Mouse (Mus musculus): ENCODE data around the gene Plaur. TPM values are rescaled to one million over a fixed set of nuclear protein-coding genes. Genes with fewer than 3 reads are reported as not detected.

Gene Plaur
- polyA plus RNA-seq, 1 experiment = 38.0 TPM

DNA sequence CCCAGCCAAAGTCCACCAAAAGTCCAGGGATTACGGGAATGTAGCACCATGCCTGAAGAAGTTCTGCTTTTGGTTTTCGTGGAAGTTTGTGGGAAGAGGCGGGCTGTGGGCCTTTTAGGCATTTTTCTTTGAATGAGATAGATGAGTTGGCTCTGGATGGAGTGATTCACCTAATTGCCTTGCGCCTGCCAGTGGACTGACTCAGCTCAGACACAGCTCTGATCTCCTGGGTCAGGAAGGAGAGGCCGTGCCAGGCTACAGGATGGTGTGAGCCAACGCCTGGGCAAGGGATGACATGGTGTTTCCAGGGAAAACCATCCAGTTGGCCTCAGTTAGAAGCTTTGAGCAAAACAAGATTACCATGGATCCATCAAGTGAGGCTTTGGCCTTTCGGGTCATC is 8.1 kb downstream of the Plaur start:
- H3K36me3 ChIP-seq (ENCODE audit: control insufficient read depth, insufficient read depth, low read length, poor library complexity, severe bottlenecking) = peaks cover 20% of the 10 kb centered on the region
- H3K9me3 ChIP-seq (replicated peaks; ENCODE audit: control insufficient read depth, insufficient read depth, low read length, poor library complexity, severe bottlenecking) = no peaks in the 10 kb centered on the region
- H3K27me3 ChIP-seq (ENCODE audit: control insufficient read depth, insufficient read depth, low read length, poor library complexity, severe bottlenecking) = no peaks in the 10 kb centered on the region
- no peak overlapping the region for H3K9ac ChIP-seq (ENCODE audit: low read depth, poor library complexity, severe bottlenecking)
- no peak overlapping the region for H3K27ac ChIP-seq (ENCODE audit: insufficient read depth, low read length)
- no peak for TF ChIP-seq POLR2A (IDR thresholded peaks at IDR 0.05; ENCODE audit: insufficient read depth, low read length)
- TF ChIP-seq EP300 (IDR thresholded peaks at IDR 0.05; ENCODE audit: insufficient read depth, low read depth, low read length) = no peak
- TF ChIP-seq CTCF (IDR thresholded peaks at IDR 0.05; ENCODE audit: low read depth, low read length) = no peak
- no peak overlapping the region for H3K4me3 ChIP-seq (ENCODE audit: low read depth, low read length)
- H3K4me1 ChIP-seq (ENCODE audit: control insufficient read depth, insufficient read depth, low read length) = peaks cover 2% of the 10 kb centered on the region

DNA sequence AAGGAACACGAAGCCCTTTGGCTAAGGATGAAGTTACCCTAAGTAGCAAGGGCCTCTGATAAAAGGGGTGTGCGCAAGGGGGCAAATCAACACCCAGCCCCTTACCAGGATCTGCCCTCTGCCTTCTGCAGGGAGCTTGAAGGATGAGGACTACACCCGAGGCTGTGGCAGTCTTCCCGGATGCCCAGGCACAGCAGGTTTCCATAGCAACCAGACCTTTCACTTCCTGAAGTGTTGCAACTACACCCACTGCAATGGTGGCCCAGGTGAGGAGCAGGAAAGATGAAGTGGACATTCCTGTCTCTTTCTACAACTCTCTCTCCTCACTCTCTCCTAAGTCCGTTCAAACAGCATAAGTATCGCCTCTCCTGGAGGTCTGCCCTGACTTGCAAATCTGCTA is 10.2 kb downstream of the Plaur start:
- no peak for TF ChIP-seq EP300 (IDR thresholded peaks at IDR 0.05; ENCODE audit: insufficient read depth, low read depth, low read length)
- no peak for TF ChIP-seq CTCF (IDR thresholded peaks at IDR 0.05; ENCODE audit: low read depth, low read length)
- TF ChIP-seq POLR2A (IDR thresholded peaks at IDR 0.05; ENCODE audit: insufficient read depth, low read length) = no peak
- no peaks in the 10 kb centered on the region for H3K9me3 ChIP-seq (replicated peaks; ENCODE audit: control insufficient read depth, insufficient read depth, low read length, poor library complexity, severe bottlenecking)
- no peak overlapping the region for H3K9ac ChIP-seq (ENCODE audit: low read depth, poor library complexity, severe bottlenecking)
- no peaks in the 10 kb centered on the region for H3K27me3 ChIP-seq (ENCODE audit: control insufficient read depth, insufficient read depth, low read length, poor library complexity, severe bottlenecking)
- no peaks in the 10 kb centered on the region for H3K4me1 ChIP-seq (ENCODE audit: control insufficient read depth, insufficient read depth, low read length)
- no peak overlapping the region for H3K27ac ChIP-seq (ENCODE audit: insufficient read depth, low read length)
- H3K4me3 ChIP-seq (ENCODE audit: low read depth, low read length) = no peak overlapping the region
- H3K36me3 ChIP-seq (ENCODE audit: control insufficient read depth, insufficient read depth, low read length, poor library complexity, severe bottlenecking) = peaks cover 12% of the 10 kb centered on the region

DNA sequence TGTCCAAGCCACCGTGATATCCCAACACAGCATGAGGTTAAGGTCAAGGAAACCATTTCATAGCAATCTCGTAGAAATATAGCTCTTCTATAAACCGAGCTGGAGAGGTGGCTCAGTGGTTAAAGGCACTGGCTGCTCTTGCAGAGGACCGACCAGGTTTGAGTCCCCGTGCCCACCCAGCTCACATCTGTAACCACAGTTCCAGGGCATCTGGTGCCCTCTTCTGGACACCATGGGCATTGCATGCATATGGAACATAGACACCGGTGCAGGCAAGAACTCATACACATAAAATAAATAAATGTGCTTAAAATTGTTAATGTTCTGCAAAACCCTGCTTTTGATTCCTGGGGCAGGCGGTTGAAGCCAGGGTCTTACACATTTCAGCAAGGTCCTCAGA is 10.7 kb downstream of the Plaur start:
- Histone ChIP-seq H3K4me1 (ENCODE audit: control insufficient read depth, insufficient read depth, low read length) (no peaks in the 10 kb centered on the region), H3K36me3 (ENCODE audit: control insufficient read depth, insufficient read depth, low read length, poor library complexity, severe bottlenecking) (peaks cover 10% of the 10 kb centered on the region), H3K9me3 (replicated peaks; ENCODE audit: control insufficient read depth, insufficient read depth, low read length, poor library complexity, severe bottlenecking) (no peaks in the 10 kb centered on the region), H3K27me3 (ENCODE audit: control insufficient read depth, insufficient read depth, low read length, poor library complexity, severe bottlenecking) (no peaks in the 10 kb centered on the region), H3K4me3 (ENCODE audit: low read depth, low read length) (no peak overlapping the region), H3K27ac (ENCODE audit: insufficient read depth, low read length) (no peak overlapping the region), H3K9ac (ENCODE audit: low read depth, poor library complexity, severe bottlenecking) (no peak overlapping the region)
- TF ChIP-seq CTCF (IDR thresholded peaks at IDR 0.05; ENCODE audit: low read depth, low read length) (peak; percentile 84), POLR2A (IDR thresholded peaks at IDR 0.05; ENCODE audit: insufficient read depth, low read length) (no peak)

DNA sequence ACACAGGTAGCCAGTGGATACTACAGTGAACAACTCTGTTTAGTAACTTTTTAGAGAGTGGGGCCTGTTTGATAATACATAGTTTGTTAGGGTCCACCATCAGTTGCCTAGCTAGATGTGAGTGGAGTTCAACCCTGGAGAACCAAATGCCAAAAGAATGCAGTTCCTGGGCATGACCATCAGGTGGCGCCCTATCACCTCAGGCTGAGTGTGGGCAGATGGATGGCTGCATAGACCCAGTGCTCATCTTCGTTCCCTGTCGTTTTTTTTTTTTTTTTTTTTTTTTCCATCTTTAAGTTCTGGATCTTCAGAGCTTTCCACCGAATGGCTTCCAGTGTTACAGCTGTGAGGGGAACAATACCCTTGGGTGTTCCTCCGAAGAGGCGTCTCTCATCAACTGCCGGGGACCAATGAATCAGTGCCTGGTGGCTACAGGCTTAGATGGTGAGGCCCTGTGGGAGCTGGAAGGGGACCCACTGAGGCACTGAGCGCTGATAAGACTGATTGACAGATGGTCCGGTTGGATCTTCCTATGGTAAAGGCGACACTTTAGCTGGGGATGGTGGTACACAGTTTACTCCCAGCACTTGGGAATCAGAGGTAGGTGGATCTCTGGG is 11.7 kb downstream of the Plaur start:
- Histone ChIP-seq H3K9ac (ENCODE audit: low read depth, poor library complexity, severe bottlenecking) (no peak overlapping the region), H3K4me1 (ENCODE audit: control insufficient read depth, insufficient read depth, low read length) (no peaks in the 10 kb centered on the region), H3K4me3 (ENCODE audit: low read depth, low read length) (no peak overlapping the region), H3K27me3 (ENCODE audit: control insufficient read depth, insufficient read depth, low read length, poor library complexity, severe bottlenecking) (no peaks in the 10 kb centered on the region), H3K36me3 (ENCODE audit: control insufficient read depth, insufficient read depth, low read length, poor library complexity, severe bottlenecking) (peaks cover 4% of the 10 kb centered on the region), H3K27ac (ENCODE audit: insufficient read depth, low read length) (no peak overlapping the region), H3K9me3 (replicated peaks; ENCODE audit: control insufficient read depth, insufficient read depth, low read length, poor library complexity, severe bottlenecking) (no peaks in the 10 kb centered on the region)
- TF ChIP-seq CTCF (IDR thresholded peaks at IDR 0.05; ENCODE audit: low read depth, low read length) (peak; percentile 99), EP300 (IDR thresholded peaks at IDR 0.05; ENCODE audit: insufficient read depth, low read depth, low read length) (no peak)

DNA sequence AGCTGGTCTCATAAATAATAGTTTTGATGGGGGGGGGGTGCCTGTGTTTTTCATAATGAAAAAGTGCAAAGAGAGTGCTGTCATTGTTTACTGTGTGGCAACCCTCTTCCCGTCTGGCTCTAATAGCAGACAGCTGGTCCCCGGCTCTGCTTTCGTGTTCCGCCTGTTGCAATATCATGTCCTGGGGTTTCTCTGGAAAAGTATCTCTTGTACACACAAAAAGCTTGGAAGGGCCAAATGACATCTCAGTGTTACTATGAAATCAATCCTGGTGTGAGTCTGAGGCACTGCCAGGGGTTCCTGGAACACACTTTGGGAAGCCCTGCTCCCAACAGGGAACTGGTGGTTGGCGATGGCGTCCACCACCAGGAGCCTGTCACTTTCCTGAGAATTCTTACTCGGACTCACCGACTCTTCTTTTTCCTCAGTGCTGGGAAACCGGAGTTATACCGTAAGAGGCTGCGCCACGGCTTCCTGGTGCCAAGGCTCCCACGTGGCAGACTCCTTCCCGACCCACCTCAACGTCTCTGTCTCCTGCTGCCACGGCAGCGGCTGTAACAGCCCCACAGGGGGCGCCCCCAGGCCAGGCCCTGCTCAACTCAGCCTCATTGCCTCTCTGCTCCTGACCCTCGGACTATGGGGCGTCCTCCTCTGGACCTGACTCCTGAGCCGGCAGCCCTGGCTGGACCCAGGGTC is 12.7 kb downstream of the Plaur start:
- no peak overlapping the region for H3K9ac ChIP-seq (ENCODE audit: low read depth, poor library complexity, severe bottlenecking)
- no peak overlapping the region for H3K4me3 ChIP-seq (ENCODE audit: low read depth, low read length)
- H3K27ac ChIP-seq (ENCODE audit: insufficient read depth, low read length) = no peak overlapping the region
- no peaks in the 10 kb centered on the region for H3K4me1 ChIP-seq (ENCODE audit: control insufficient read depth, insufficient read depth, low read length)
- no peaks in the 10 kb centered on the region for H3K27me3 ChIP-seq (ENCODE audit: control insufficient read depth, insufficient read depth, low read length, poor library complexity, severe bottlenecking)
- H3K36me3 ChIP-seq (ENCODE audit: control insufficient read depth, insufficient read depth, low read length, poor library complexity, severe bottlenecking) = peaks cover 3% of the 10 kb centered on the region; the same call in 1 of the 2 replicates
- TF ChIP-seq CTCF (IDR thresholded peaks at IDR 0.05; ENCODE audit: low read depth, low read length) = peak; percentile 30
- no peak for TF ChIP-seq POLR2A (IDR thresholded peaks at IDR 0.05; ENCODE audit: insufficient read depth, low read length)
- no peaks in the 10 kb centered on the region for H3K9me3 ChIP-seq (replicated peaks; ENCODE audit: control insufficient read depth, insufficient read depth, low read length, poor library complexity, severe bottlenecking)

DNA sequence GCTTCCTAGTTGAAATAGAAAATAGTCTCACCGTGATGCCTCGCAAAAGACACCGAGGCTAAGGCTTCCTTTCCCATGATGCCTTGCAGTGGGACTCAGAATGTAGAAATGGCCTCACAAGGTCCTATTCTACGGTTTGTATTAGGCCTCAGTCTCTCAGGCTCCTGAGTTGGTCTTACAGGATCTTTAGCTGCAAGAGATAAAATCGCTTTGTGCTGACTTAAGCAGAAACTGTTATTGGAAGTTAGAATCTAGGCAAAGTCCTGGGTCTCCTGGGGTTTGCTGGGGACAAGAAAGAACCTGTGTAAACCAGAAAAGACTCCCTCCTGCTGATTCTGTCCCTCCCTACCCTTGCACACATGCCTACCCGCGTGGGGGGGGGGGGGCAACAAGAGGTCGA is 14.1 kb downstream of the Plaur start:
- TF ChIP-seq EP300 (IDR thresholded peaks at IDR 0.05; ENCODE audit: insufficient read depth, low read depth, low read length) = no peak
- no peak for TF ChIP-seq CTCF (IDR thresholded peaks at IDR 0.05; ENCODE audit: low read depth, low read length)
- Histone ChIP-seq H3K36me3 (ENCODE audit: control insufficient read depth, insufficient read depth, low read length, poor library complexity, severe bottlenecking) (0 out of 2 replicates have a peak, but pooled peaks cover 3% of the 10 kb centered on the region), H3K27ac (ENCODE audit: insufficient read depth, low read length) (no peak overlapping the region), H3K4me3 (ENCODE audit: low read depth, low read length) (no peak overlapping the region), H3K9me3 (replicated peaks; ENCODE audit: control insufficient read depth, insufficient read depth, low read length, poor library complexity, severe bottlenecking) (no peaks in the 10 kb centered on the region), H3K27me3 (ENCODE audit: control insufficient read depth, insufficient read depth, low read length, poor library complexity, severe bottlenecking) (no peaks in the 10 kb centered on the region), H3K9ac (ENCODE audit: low read depth, poor library complexity, severe bottlenecking) (no peak overlapping the region), H3K4me1 (ENCODE audit: control insufficient read depth, insufficient read depth, low read length) (no peaks in the 10 kb centered on the region)
